Mouse (Mus musculus) midbrain, embryonic 15.5 days (tissue): ENCODE data around the gene Slc22a12. TPM values are rescaled to one million over a fixed set of nuclear protein-coding genes. Genes with fewer than 3 reads are reported as not detected.
A peak's percentile ranks its signal among the peaks of the same experiment; 100 is the strongest.

Experiments
- ATAC-seq: fragments of 200-750 bp; cut with Nextera tagmentation; replicated peaks from 2 replicates; pipeline ENCODE4 v1.8.0; 2017; ENCODE audit warnings: moderate TSS enrichment
- H3K27ac ChIP-seq: fragments of 300-500 bp; sonication (generic); 2 replicates; pipeline ENCODE4 v1.5.1; 2015; ENCODE audit warnings: mild to moderate bottlenecking, inconsistent platforms
- H3K27me3 ChIP-seq: fragments of 300-500 bp; sonication (generic); replicated peaks from 2 replicates; pipeline ENCODE4 v1.6.1; 2015; ENCODE audit warnings: inconsistent platforms
- H3K36me3 ChIP-seq: fragments of 300-500 bp; sonication (generic); replicated peaks from 2 replicates; pipeline ENCODE4 v1.6.1; 2015; ENCODE audit warnings: inconsistent platforms
- H3K4me1 ChIP-seq: fragments of 300-500 bp; sonication (generic); 2 replicates; pipeline ENCODE4 v1.6.1; 2015; ENCODE audit warnings: inconsistent platforms
- H3K4me2 ChIP-seq: fragments of 300-500 bp; sonication (generic); 2 replicates; pipeline ENCODE4 v1.6.1; 2015; ENCODE audit warnings: inconsistent platforms, mild to moderate bottlenecking, moderate library complexity
- H3K4me3 ChIP-seq: fragments of 300-500 bp; sonication (generic); 2 replicates; pipeline ENCODE4 v1.5.1; 2015; ENCODE audit warnings: mild to moderate bottlenecking, inconsistent platforms
- H3K9ac ChIP-seq: fragments of 300-500 bp; sonication (generic); 2 replicates; pipeline ENCODE4 v1.6.1; 2015; ENCODE audit warnings: mild to moderate bottlenecking, inconsistent platforms
- H3K9me3 ChIP-seq: fragments of 300-500 bp; sonication (generic); 2 replicates; pipeline ENCODE4 v1.6.1; 2016; ENCODE audit warnings: inconsistent platforms
- WGBS: fragments of 180-500 bp; shearing (Covaris S2); methylation state at CpG from one replicate; pipeline ENCODE4 v1.1.7; 2015; ENCODE audit warnings: mixed read lengths; 5-methylcytosine and 5-hydroxymethylcytosine counted together
- polyA plus RNA-seq: library from polyadenylated mRNA; unstranded; fragments of >200 nt; fragmentation: Nextera tagmentation; extraction: Ambion mirVana; gene quantifications from 2 replicates; pipeline ENCODE4 v1.2.1, GENCODE M21; 2015

The Slc22a12 gene
- polyA plus RNA-seq, 1 experiment from 2014 or later = 0.32 TPM

GRCm38 (mm10) chr19:6537526-6537925 lies 5.3 kb downstream of the Slc22a12 start:
- no peak overlapping the region for H3K4me2 ChIP-seq
- H3K27ac ChIP-seq = no peak overlapping the region
- no peak overlapping the region for H3K4me3 ChIP-seq
- no peaks in the 10 kb centered on the region for H3K36me3 ChIP-seq
- peaks cover 18% of the 10 kb centered on the region for H3K4me1 ChIP-seq
- H3K27me3 ChIP-seq = no peaks in the 10 kb centered on the region
- ATAC-seq = no peak
- no peak overlapping the region for H3K9ac ChIP-seq
- H3K9me3 ChIP-seq = no peaks in the 10 kb centered on the region
- WGBS = 79% methylated on average over 8 of the region's 8 CpGs

GRCm38 (mm10) chr19:6536696-6537095 lies 6.1 kb downstream of the Slc22a12 start:
- H3K4me3 ChIP-seq = no peak overlapping the region
- 72% methylated on average over 6 of the region's 6 CpGs for WGBS
- H3K9me3 ChIP-seq = no peaks in the 10 kb centered on the region
- H3K27ac ChIP-seq = peak overlapping the region; percentile 22; the same call in 1 of the 2 replicates
- no peak for ATAC-seq
- H3K27me3 ChIP-seq = no peaks in the 10 kb centered on the region
- H3K4me1 ChIP-seq = peaks cover 27% of the 10 kb centered on the region
- no peaks in the 10 kb centered on the region for H3K36me3 ChIP-seq
- no peak overlapping the region for H3K4me2 ChIP-seq
- H3K9ac ChIP-seq = no peak overlapping the region

- ATAC-seq = no peak
- H3K9me3 ChIP-seq = no peaks in the 10 kb centered on the region
- peak overlapping the region; percentile 22; the same call in 1 of the 2 replicates for H3K27ac ChIP-seq
- H3K4me2 ChIP-seq = no peak overlapping the region
- 77% methylated on average over 3 of the region's 3 CpGs for WGBS
- no peaks in the 10 kb centered on the region for H3K27me3 ChIP-seq
- H3K4me1 ChIP-seq = peaks cover 32% of the 10 kb centered on the region
- no peak overlapping the region for H3K9ac ChIP-seq
- no peak overlapping the region for H3K4me3 ChIP-seq
- H3K36me3 ChIP-seq = no peaks in the 10 kb centered on the region
Measured at GRCm38 (mm10) chr19:6536201-6536600, 6.6 kb downstream of the Slc22a12 start.

GRCm38 (mm10) chr19:6534118-6534415 lies 8.8 kb downstream of the Slc22a12 start:
- Histone ChIP-seq H3K4me1 (peaks cover 51% of the 10 kb centered on the region), H3K9ac (no peak overlapping the region), H3K9me3 (no peaks in the 10 kb centered on the region), H3K4me3 (no peak overlapping the region), H3K27me3 (no peaks in the 10 kb centered on the region), H3K4me2 (no peak overlapping the region), H3K27ac (0 out of 2 replicates have a peak overlapping the region, but pooled peaks have one; percentile 38), H3K36me3 (no peaks in the 10 kb centered on the region)
- no peak for ATAC-seq
- 41% methylated on average over 5 of the region's 5 CpGs for WGBS

- Histone ChIP-seq H3K36me3 (no peaks in the 10 kb centered on the region), H3K4me3 (no peak overlapping the region), H3K27me3 (no peaks in the 10 kb centered on the region), H3K9me3 (no peaks in the 10 kb centered on the region), H3K4me2 (no peak overlapping the region), H3K27ac (peak overlapping the region; percentile 64; the same call in 1 of the 2 replicates), H3K4me1 (peaks cover 56% of the 10 kb centered on the region), H3K9ac (no peak overlapping the region)
- 62% methylated on average over 11 of the region's 11 CpGs for WGBS
- no peak for ATAC-seq
Measured at GRCm38 (mm10) chr19:6533290-6534117, 9.3 kb downstream of the Slc22a12 start.

GRCm38 (mm10) chr19:6532656-6533055 lies 10.2 kb downstream of the Slc22a12 start:
- peak overlapping the region; percentile 46 for H3K4me2 ChIP-seq
- no peaks in the 10 kb centered on the region for H3K36me3 ChIP-seq
- H3K27ac ChIP-seq = peak overlapping the region; percentile 64
- whole genome bisulfite sequencing = 11% methylated on average over 12 of the region's 13 CpGs
- no peak for ATAC-seq
- no peaks in the 10 kb centered on the region for H3K9me3 ChIP-seq
- H3K4me1 ChIP-seq = peaks cover 56% of the 10 kb centered on the region
- no peaks in the 10 kb centered on the region for H3K27me3 ChIP-seq
- H3K9ac ChIP-seq = no peak overlapping the region
- H3K4me3 ChIP-seq = peak overlapping the region; percentile 3; the same call in 1 of the 2 replicates

GRCm38 (mm10) chr19:6531832-6532471 lies 10.9 kb downstream of the Slc22a12 start:
- Histone ChIP-seq H3K4me1 (peaks cover 56% of the 10 kb centered on the region), H3K27ac (peak overlapping the region; percentile 64), H3K4me2 (peak overlapping the region; percentile 46), H3K27me3 (no peaks in the 10 kb centered on the region), H3K9ac (peak overlapping the region; percentile 43), H3K36me3 (peaks cover under 1% of the 10 kb centered on the region; the same call in 1 of the 2 replicates), H3K4me3 (peak overlapping the region; percentile 31), H3K9me3 (no peaks in the 10 kb centered on the region)
- ATAC-seq = 0 out of 2 replicates have a peak, but pooled peaks have one; percentile 6
- WGBS = 4% methylated on average over 36 of the region's 36 CpGs

- peaks cover 56% of the 10 kb centered on the region for H3K4me1 ChIP-seq
- no peaks in the 10 kb centered on the region for H3K9me3 ChIP-seq
- peak overlapping the region; percentile 31 for H3K4me3 ChIP-seq
- no peak for ATAC-seq
- peak overlapping the region; percentile 43 for H3K9ac ChIP-seq
- no peaks in the 10 kb centered on the region for H3K27me3 ChIP-seq
- peak overlapping the region; percentile 64 for H3K27ac ChIP-seq
- H3K4me2 ChIP-seq = peak overlapping the region; percentile 46
- WGBS = 2% methylated on average over 56 of the region's 56 CpGs
- H3K36me3 ChIP-seq = peaks cover 9% of the 10 kb centered on the region
Measured at GRCm38 (mm10) chr19:6531011-6531631, 11.7 kb downstream of the Slc22a12 start.

GRCm38 (mm10) chr19:6530359-6530758 lies 12.5 kb downstream of the Slc22a12 start:
- peaks cover 56% of the 10 kb centered on the region for H3K4me1 ChIP-seq
- H3K4me3 ChIP-seq = no peak overlapping the region

GRCm38 (mm10) chr19:6529265-6529985 lies 13.4 kb downstream of the Slc22a12 start:
- Histone ChIP-seq H3K36me3 (peaks cover 15% of the 10 kb centered on the region), H3K27me3 (no peaks in the 10 kb centered on the region), H3K9ac (no peak overlapping the region), H3K4me1 (peaks cover 56% of the 10 kb centered on the region), H3K27ac (peak overlapping the region; percentile 43; the same call in 1 of the 2 replicates), H3K4me3 (no peak overlapping the region), H3K9me3 (no peaks in the 10 kb centered on the region), H3K4me2 (no peak overlapping the region)
- 55% methylated on average over 14 of the region's 14 CpGs for WGBS
- ATAC-seq = no peak

More at GRCm38 (mm10) chr19:6530359-6530758, 12.5 kb downstream of the Slc22a12 start:
- H3K27me3 ChIP-seq = no peaks in the 10 kb centered on the region
- H3K9ac ChIP-seq = no peak overlapping the region
- no peaks in the 10 kb centered on the region for H3K9me3 ChIP-seq
- peak overlapping the region; percentile 53; the same call in 1 of the 2 replicates for H3K27ac ChIP-seq
- ATAC-seq = no peak
- WGBS = 22% methylated on average over 13 of the region's 13 CpGs
- peaks cover 13% of the 10 kb centered on the region for H3K36me3 ChIP-seq
- H3K4me2 ChIP-seq = no peak overlapping the region

- no peaks in the 10 kb centered on the region for H3K27me3 ChIP-seq
- H3K36me3 ChIP-seq = peaks cover 19% of the 10 kb centered on the region
- H3K4me1 ChIP-seq = peaks cover 42% of the 10 kb centered on the region
- no peak overlapping the region for H3K4me2 ChIP-seq
- no peak overlapping the region for H3K9ac ChIP-seq
- H3K27ac ChIP-seq = no peak overlapping the region
- ATAC-seq = no peak
- no peak overlapping the region for H3K4me3 ChIP-seq
- 80% methylated on average over 17 of the region's 17 CpGs for WGBS
- no peaks in the 10 kb centered on the region for H3K9me3 ChIP-seq
Measured at GRCm38 (mm10) chr19:6527839-6528531, 14.8 kb downstream of the Slc22a12 start.
